Mouse (Mus musculus) stomach, embryonic 14.5 days (tissue): ENCODE data around the gene Cdk15. TPM values are rescaled to one million over a fixed set of nuclear protein-coding genes. Genes with fewer than 3 reads are reported as not detected.

Experiments
- ATAC-seq: fragments of 200-750 bp; cut with Nextera tagmentation; 2 replicates; pipeline ENCODE4 v1.8.0; 2017; ENCODE audit warnings: low read depth, moderate TSS enrichment; ENCODE audit not compliant: insufficient number of reproducible peaks, insufficient read depth, low FRiP score
- H3K27ac ChIP-seq: fragments of 300-500 bp; sonication (generic); 2 replicates; pipeline ENCODE4 v1.5.1; 2014; ENCODE audit warnings: mild to moderate bottlenecking, low read length, moderate library complexity, mixed read lengths
- H3K27me3 ChIP-seq: fragments of 300-500 bp; sonication (generic); 2 replicates; pipeline ENCODE4 v1.6.1; 2014; ENCODE audit warnings: low read length, control low read depth, mixed read lengths; ENCODE audit not compliant: control insufficient read depth, insufficient read depth
- H3K36me3 ChIP-seq: fragments of 300-500 bp; sonication (generic); 2 replicates; pipeline ENCODE4 v1.6.1; 2014; ENCODE audit warnings: mild to moderate bottlenecking, control low read depth, low read length, moderate library complexity, mixed read lengths; ENCODE audit not compliant: control insufficient read depth, insufficient read depth
- H3K4me1 ChIP-seq: fragments of 300-500 bp; sonication (generic); 2 replicates; pipeline ENCODE4 v1.6.1; 2014; ENCODE audit warnings: low read length, control low read depth, mixed read lengths; ENCODE audit not compliant: control insufficient read depth, insufficient read depth
- H3K4me2 ChIP-seq: fragments of 300-500 bp; sonication (generic); replicated peaks from 2 replicates; pipeline ENCODE4 v1.6.1; 2014; ENCODE audit warnings: low read depth, low read length, control low read depth
- H3K4me3 ChIP-seq: fragments of 300-500 bp; sonication (generic); 2 replicates; pipeline ENCODE4 v1.5.1; 2014; ENCODE audit warnings: low read depth, low read length, control low read depth
- H3K9ac ChIP-seq: fragments of 300-500 bp; sonication (generic); replicated peaks from 2 replicates; pipeline ENCODE4 v1.6.1; 2014; ENCODE audit warnings: low read depth, mild to moderate bottlenecking, control low read depth, low read length, moderate library complexity, mixed read lengths
- H3K9me3 ChIP-seq: fragments of 300-500 bp; sonication (generic); 2 replicates; pipeline ENCODE4 v1.6.1; 2016; ENCODE audit warnings: low read depth, low read length, control low read depth; ENCODE audit not compliant: control insufficient read depth
- WGBS: fragments of 180-500 bp; shearing (Covaris S2); extraction: QIAGEN DNeasy Blood & Tissue Kit; methylation state at CpG from one replicate; pipeline ENCODE4 v1.1.7; 2014; 5-methylcytosine and 5-hydroxymethylcytosine counted together
- polyA plus RNA-seq: library from polyadenylated mRNA; unstranded; fragments of >200 nt; fragmentation: Nextera tagmentation; extraction: Ambion mirVana; gene quantifications from 2 replicates; pipeline ENCODE4 v1.2.1, GENCODE M21; 2014

Gene Cdk15
- polyA plus RNA-seq, 1 experiment from 2014 or later, result not detected

DNA sequence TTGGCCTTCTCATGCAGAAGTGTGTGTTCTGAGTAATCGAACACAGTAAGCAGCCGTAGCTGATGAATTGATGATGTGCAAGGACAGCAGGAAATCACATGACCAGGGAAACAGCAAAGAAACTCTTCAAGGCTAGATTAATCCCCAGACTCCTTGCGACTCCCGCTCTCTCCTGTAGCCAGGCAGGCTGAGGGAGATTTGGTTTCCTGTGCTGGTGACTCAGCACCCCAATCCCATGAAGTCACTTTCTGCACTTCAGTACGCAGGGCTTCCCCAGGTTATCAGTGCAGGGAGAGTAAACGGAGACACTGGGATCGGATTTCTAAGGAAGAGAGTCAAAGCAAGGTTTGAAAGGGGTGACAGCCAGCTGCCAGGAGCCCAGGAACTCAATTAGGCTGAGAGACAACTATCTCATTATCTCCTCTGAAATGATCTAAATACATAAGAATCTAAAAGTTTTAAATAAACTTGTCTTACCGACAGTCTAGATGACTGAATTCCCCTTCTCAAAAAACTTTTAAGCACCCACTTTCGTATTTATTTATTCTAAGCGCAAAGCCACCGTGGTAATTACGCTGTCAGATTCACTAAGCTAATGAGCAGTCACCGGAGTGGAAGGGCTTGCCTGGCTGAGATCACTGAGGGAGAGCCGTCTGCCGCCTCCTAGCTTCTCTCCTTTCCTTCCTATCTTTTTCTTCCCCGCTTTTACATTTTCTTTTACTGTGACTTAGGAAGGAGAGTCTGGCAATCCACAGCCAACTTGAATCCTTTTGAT is 84.3 kb downstream of the Cdk15 start:
- no peaks in the 10 kb centered on the region for H3K36me3 ChIP-seq
- WGBS, result 9% methylated on average over 16 of the region's 16 CpGs
- peaks cover 11% of the 10 kb centered on the region for H3K4me1 ChIP-seq
- no peaks in the 10 kb centered on the region for H3K9me3 ChIP-seq
- no peaks in the 10 kb centered on the region for H3K27me3 ChIP-seq
- peak overlapping the region; percentile 30 for H3K4me2 ChIP-seq
- H3K27ac ChIP-seq, result no peak overlapping the region
- peak; percentile 58; the same call in 1 of the 2 replicates for ATAC-seq
- no peak overlapping the region for H3K9ac ChIP-seq
- no peak overlapping the region for H3K4me3 ChIP-seq

DNA sequence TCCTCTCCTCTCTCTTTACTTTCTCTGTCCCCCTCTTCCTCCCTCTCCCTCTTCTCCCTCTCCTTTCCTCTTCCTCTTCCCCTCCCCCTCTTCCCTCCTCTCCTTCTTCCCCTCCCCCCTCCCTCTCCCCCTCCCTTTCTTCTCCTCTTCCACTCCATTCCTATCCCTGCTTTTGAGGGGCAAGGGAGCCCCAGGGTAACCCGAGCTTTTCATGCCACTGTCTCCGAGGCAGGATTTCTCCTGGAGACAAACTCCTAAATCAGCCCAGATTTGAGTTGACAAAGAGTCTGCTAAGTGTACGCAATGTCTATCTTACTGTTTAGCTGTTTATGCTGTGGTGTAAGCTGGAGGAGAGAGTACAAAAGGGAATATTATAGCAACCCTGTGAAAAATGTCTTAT is 85.0 kb downstream of the Cdk15 start:
- no peak for ATAC-seq
- peaks cover 11% of the 10 kb centered on the region for H3K4me1 ChIP-seq
- H3K9me3 ChIP-seq, result no peaks in the 10 kb centered on the region
- no peaks in the 10 kb centered on the region for H3K27me3 ChIP-seq
- no peak overlapping the region for H3K4me2 ChIP-seq
- no peaks in the 10 kb centered on the region for H3K36me3 ChIP-seq
- 28% methylated on average over 3 of the region's 3 CpGs for WGBS
- H3K9ac ChIP-seq, result no peak overlapping the region
- no peak overlapping the region; the same call in 1 of the 2 replicates for H3K27ac ChIP-seq
- H3K4me3 ChIP-seq, result no peak overlapping the region

DNA sequence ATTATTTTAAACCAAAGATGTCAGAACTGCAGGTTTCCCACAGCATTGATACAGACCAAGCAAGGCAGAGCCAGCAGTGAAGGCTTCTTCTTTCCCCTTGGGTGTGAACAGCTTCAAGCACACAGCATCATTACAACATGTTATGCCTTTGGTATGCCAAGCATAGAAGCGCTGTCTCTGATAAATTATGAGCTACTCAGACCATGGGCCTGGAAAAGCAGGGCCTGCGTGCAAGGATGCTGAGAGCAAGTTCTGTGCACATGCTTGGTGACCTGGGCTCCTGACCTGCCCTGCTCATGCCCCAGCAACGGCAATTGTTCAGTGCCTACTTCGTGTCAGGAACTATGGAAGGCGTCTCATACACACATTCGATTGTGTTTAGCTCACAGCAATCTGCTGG is 85.4 kb downstream of the Cdk15 start:
- H3K4me1 ChIP-seq, result peaks cover 11% of the 10 kb centered on the region
- H3K4me3 ChIP-seq, result no peak overlapping the region
- WGBS, result 56% methylated on average over 6 of the region's 6 CpGs
- no peaks in the 10 kb centered on the region for H3K27me3 ChIP-seq
- H3K9ac ChIP-seq, result no peak overlapping the region
- no peak for ATAC-seq
- H3K27ac ChIP-seq, result no peak overlapping the region; the same call in 1 of the 2 replicates
- no peaks in the 10 kb centered on the region for H3K9me3 ChIP-seq
- no peak overlapping the region for H3K4me2 ChIP-seq
- H3K36me3 ChIP-seq, result no peaks in the 10 kb centered on the region

DNA sequence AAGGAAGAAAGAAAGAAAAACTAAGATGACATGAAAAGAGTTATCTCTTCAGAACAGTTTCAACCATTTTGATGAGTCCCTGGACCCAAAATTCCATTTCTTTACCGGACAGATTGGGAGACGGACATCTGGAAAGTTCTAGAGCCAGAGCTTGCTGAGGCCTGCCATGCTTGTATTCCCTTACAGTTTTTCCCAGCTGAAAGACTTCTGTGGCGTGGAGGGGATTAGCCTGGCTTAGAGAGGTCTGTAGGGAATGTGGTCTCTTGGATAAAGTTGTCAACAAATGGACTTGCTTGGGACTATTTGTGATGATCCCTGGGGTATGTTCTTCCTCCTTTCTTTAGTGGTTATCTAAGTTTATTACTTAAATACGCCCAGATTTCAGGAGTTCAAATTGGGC is 96.0 kb downstream of the Cdk15 start:
- H3K4me1 ChIP-seq, result no peaks in the 10 kb centered on the region
- H3K4me2 ChIP-seq, result no peak overlapping the region
- H3K4me3 ChIP-seq, result no peak overlapping the region
- WGBS, result 63% methylated on average over 4 of the region's 4 CpGs
- H3K9me3 ChIP-seq, result no peaks in the 10 kb centered on the region
- no peaks in the 10 kb centered on the region for H3K36me3 ChIP-seq
- no peak overlapping the region for H3K9ac ChIP-seq
- no peak for ATAC-seq
- H3K27me3 ChIP-seq, result no peaks in the 10 kb centered on the region
- H3K27ac ChIP-seq, result no peak overlapping the region

DNA sequence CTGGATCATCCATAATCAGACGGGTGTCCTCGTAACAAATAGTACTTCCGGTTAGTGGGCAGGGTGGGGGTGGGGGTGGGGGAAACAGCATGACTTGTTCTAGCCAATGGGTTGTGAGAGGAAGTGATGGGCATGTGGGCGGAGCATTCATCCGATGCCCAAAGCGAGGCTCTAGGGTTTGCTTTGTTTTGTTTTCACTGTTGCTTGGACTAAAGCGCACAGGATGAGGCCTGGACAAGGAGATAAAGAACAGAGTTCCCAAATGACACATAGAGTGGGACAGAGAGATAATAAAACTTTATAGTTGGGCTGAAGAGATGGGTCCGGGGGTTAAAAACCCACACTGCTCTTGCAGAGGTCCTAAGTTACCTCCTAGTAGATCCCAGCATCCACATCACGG is 98.7 kb downstream of the Cdk15 start:
- no peak for ATAC-seq
- H3K9ac ChIP-seq, result no peak overlapping the region
- no peaks in the 10 kb centered on the region for H3K9me3 ChIP-seq
- no peaks in the 10 kb centered on the region for H3K36me3 ChIP-seq
- no peaks in the 10 kb centered on the region for H3K4me1 ChIP-seq
- WGBS, result 86% methylated on average over 9 of the region's 9 CpGs
- no peaks in the 10 kb centered on the region for H3K27me3 ChIP-seq
- H3K4me3 ChIP-seq, result no peak overlapping the region
- H3K4me2 ChIP-seq, result no peak overlapping the region
- no peak overlapping the region for H3K27ac ChIP-seq

DNA sequence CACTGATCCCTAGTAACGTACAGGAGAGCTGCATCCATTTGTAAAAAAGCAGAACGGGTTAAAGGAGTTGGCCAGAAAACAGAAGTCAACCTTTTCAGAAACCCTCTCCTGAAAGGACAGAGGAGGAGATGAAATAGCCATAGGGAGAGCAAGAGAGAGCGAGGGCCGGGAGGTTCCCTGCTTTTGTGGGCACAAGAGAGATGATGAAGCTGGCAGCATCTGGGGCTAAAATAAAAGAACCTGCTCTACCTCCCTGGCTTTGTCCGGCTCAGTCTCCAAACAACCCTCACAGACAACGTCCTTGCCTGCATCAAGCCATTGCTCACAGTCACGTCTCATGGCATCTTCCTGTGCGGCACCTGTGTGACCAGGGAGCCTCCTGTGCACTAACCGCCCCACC is 102.4 kb downstream of the Cdk15 start:
- WGBS, result 86% methylated on average over 9 of the region's 9 CpGs
- Histone ChIP-seq H3K4me1 (no peaks in the 10 kb centered on the region; the same call in 1 of the 2 replicates), H3K36me3 (no peaks in the 10 kb centered on the region), H3K9ac (no peak overlapping the region), H3K27ac (no peak overlapping the region), H3K9me3 (no peaks in the 10 kb centered on the region), H3K4me3 (no peak overlapping the region), H3K27me3 (no peaks in the 10 kb centered on the region), H3K4me2 (no peak overlapping the region)
- no peak for ATAC-seq

DNA sequence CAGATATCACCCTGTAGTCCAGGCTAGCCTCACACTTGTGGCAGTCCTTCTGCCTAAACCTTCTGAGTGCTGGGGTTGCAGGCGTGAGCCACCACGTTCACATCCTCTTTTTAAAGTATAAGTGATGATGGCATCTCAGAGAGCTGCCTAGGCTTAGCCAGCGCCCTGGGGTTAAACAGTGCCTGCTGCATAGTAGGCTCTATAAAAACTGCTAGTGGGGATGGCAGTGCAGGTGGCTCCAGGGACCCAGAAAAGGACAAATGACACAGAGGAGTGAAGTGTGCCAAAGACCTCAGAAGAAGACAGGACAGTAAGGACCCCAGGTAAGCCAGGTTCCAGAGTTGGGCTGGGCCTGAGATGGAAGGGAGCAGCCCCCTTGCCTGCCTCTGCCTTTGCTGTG is 104.1 kb downstream of the Cdk15 start:
- H3K36me3 ChIP-seq, result no peaks in the 10 kb centered on the region
- no peak overlapping the region for H3K4me3 ChIP-seq
- no peaks in the 10 kb centered on the region; the same call in 1 of the 2 replicates for H3K4me1 ChIP-seq
- H3K27me3 ChIP-seq, result no peaks in the 10 kb centered on the region
- 67% methylated on average over 3 of the region's 3 CpGs for WGBS
- H3K9ac ChIP-seq, result no peak overlapping the region
- no peaks in the 10 kb centered on the region for H3K9me3 ChIP-seq
- H3K27ac ChIP-seq, result no peak overlapping the region
- ATAC-seq, result no peak
- H3K4me2 ChIP-seq, result no peak overlapping the region

DNA sequence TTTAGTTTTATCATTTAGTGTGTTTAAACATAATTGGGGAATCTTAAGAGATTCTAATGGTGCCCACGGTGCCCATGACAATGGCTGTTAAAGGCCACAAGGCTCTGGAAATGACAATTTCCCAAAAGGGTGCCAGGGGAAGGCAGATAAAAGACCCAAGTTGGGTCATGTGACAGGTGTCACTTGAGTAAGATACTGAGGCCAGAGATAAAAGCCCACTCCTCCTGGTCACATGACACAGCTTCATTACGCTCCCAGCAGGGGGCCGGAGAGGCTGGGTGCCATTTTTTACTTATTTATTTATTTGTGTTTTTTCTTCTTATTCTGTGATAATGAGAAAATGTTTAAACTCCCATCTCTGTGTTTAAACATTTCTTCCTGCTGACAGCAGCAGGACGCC is 104.8 kb downstream of the Cdk15 start:
- 54% methylated on average over 4 of the region's 4 CpGs for WGBS
- Histone ChIP-seq H3K27ac (no peak overlapping the region), H3K9ac (no peak overlapping the region), H3K9me3 (no peaks in the 10 kb centered on the region), H3K4me1 (no peaks in the 10 kb centered on the region; the same call in 1 of the 2 replicates), H3K4me3 (no peak overlapping the region), H3K27me3 (no peaks in the 10 kb centered on the region), H3K4me2 (no peak overlapping the region), H3K36me3 (no peaks in the 10 kb centered on the region)
- no peak for ATAC-seq

DNA sequence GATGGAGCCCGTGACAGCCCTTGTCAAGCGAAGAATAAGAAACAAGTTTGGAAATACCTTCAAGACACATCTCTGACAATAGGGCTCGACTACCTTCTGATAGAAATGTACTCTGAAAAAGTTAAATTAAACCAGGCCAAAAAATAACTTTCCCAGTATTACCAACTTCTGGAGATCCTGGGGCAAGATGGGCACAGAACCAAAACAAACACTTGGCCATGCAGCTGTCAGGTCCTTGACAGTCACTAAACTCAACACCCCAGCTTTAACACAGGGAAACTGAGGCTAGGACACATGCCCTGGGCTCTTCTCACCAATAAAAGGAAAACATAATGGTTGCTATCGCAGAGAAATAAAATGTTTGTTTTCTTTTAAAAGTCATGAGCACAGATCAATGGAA is 105.3 kb downstream of the Cdk15 start:
- H3K4me2 ChIP-seq, result no peak overlapping the region
- no peaks in the 10 kb centered on the region for H3K27me3 ChIP-seq
- no peak overlapping the region for H3K9ac ChIP-seq
- no peaks in the 10 kb centered on the region for H3K36me3 ChIP-seq
- no peak overlapping the region for H3K4me3 ChIP-seq
- WGBS, result 62% methylated on average over 4 of the region's 4 CpGs
- H3K4me1 ChIP-seq, result no peaks in the 10 kb centered on the region; the same call in 1 of the 2 replicates
- no peaks in the 10 kb centered on the region for H3K9me3 ChIP-seq
- no peak overlapping the region for H3K27ac ChIP-seq
- no peak for ATAC-seq
